Mouse (Mus musculus): ENCODE results near the gene Gm49711.

DNA sequence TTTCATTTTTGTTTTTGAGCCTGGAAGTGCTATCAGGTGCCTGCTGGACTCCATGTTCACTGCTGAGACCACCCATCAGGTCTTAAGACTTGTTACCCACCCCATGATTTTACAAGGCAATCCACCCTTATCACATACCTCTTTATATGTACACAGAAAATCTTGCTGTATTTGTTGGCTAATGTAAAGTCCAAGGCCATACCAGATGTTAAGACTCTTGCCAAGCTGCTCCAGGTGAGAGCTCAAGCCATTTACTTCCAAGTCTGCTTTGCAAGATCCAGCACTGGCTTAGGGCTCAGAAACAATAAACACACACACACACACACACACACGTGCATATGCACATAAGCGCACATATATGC lies 90.2 kb downstream of the Gm49711 start:
- TF ChIP-seq CTCF (IDR thresholded peaks at IDR 0.05; ENCODE audit: extremely low read depth, insufficient read depth, low read length), result no peak
- no peak for TF ChIP-seq POLR2A (IDR thresholded peaks at IDR 0.05; ENCODE audit: extremely low read depth, insufficient read depth, low read length)

Measured in cortical plate, adult 2 months (tissue).